Mouse (Mus musculus): ENCODE measurements around the gene Lyzl4.

DNA sequence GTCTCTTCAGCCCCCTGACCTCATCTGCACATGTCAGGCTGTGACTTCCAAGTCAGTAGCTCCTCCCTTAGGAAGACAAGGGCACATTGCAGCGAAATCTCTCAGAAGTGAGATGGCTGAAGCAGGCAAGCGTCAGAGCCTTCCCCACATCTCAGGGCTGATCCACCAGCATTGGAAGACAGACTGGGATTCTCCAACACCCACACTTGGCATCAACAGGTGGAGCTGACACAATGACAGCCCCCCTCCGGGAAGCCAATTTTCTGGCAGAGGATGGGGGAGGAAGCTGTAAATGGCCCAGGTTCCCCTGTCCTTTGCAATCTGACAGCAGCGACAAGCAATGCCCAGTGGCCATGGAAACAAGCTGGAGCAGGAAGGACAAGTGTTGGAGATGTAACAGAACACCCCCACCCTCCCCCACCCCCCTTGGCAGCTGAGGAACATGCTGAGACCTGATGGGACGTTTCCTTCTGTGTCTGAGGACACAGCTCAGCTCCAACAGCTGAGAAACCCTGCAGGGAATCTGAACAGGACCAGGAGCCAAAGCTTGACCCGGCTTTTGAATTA, 41.0 kb downstream of the Lyzl4 start:
- no peak for TF ChIP-seq GATA1 (IDR thresholded peaks at IDR 0.05; ENCODE audit: borderline replicate concordance, low read length)
- no peak for TF ChIP-seq FLI1 (IDR thresholded peaks at IDR 0.05; ENCODE audit: low read length)
